Mouse (Mus musculus) G1E (cell line): ENCODE measurements around the gene Vash2.

Experiments used
- CTCF ChIP-seq: IDR thresholded peaks from 2 replicates; pipeline ENCODE4 v1.5.1; 2012; ENCODE audit warnings: low read depth, low read length, inconsistent platforms, mixed read lengths
- GATA1 ChIP-seq: IDR thresholded peaks from 2 replicates; pipeline ENCODE4 v1.6.1; 2012; ENCODE audit warnings: borderline replicate concordance, low read length, inconsistent platforms, mixed read lengths
- POLR2AphosphoS5 ChIP-seq: IDR thresholded peaks from 2 replicates; pipeline ENCODE4 v1.6.1; 2012; ENCODE audit warnings: low read depth, low read length, inconsistent platforms; ENCODE audit not compliant: insufficient replicate concordance
- TAL1 ChIP-seq: conservative IDR thresholded peaks from 2 replicates; pipeline ENCODE4 v1.6.1; 2012; ENCODE audit warnings: low read depth, low read length, inconsistent platforms, mixed read lengths

- TF ChIP-seq CTCF (no peak), GATA1 (no peak), TAL1 (no peak), POLR2AphosphoS5 (no peak)
Observed at GRCm38 (mm10) chr1:191021016-191021415, 41.9 kb upstream of the Vash2 start.
